Mouse (Mus musculus) spleen, adult 2 months (tissue): ENCODE results near the gene Sh3bp1.

ENCODE experiments used
- CTCF ChIP-seq: fragments of 200-500 bp; IDR thresholded peaks from 2 replicates; pipeline ENCODE4 v1.5.1; 2011; ENCODE audit warnings: mild to moderate bottlenecking, inconsistent platforms; ENCODE audit not compliant: insufficient read depth, insufficient read length, insufficient replicate concordance; ENCODE audit errors: extremely low read depth
- POLR2A ChIP-seq: fragments of 200-500 bp; IDR thresholded peaks from 2 replicates; pipeline ENCODE4 v1.6.1; 2011; ENCODE audit warnings: low read depth, low read length, inconsistent platforms

- no peak for TF ChIP-seq CTCF
- TF ChIP-seq POLR2A: peak; percentile 41
Measured at GRCm38 (mm10) chr15:78913632-78914090, 14.1 kb downstream of the Sh3bp1 start, which contains the start of gene Pdxp.
